In the genomic region with DNA sequence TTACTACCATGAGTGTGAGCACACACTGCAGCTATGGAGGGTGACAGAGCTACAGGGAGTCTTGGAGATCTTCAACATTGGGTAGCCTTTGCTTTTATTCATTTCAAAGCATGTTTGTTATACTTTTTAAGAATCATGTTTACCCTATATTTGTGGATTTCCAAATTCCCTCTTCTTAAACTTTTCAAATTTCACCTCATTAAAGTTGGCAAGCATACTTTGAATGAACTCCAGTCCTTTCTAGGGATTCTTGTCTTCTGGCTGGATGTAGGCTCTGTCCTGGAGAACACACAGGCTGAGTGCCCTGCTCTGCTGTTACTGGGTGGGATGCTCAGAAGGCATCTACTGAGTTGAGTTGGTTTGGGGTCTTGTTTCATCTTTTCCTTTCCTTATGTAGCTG, we compare ENCODE assay signal across 25 mouse cellular contexts.
"Had no signal": no experiment of that assay in that cellular context is flagged by ENCODE, and none has a peak within 500 bp of the region (broad histone marks: within the 10 kb centered on the region; RNA-seq: fewer than 3 reads in every experiment).

No protein-coding gene starts in this region.

- H3K9ac ChIP-seq: forebrain, postnatal 0 days; heart, embryonic 13.5 days; heart, embryonic 15.5 days; hindbrain, embryonic 13.5 days; hindbrain, embryonic 15.5 days; kidney, embryonic 15.5 days; limb, embryonic 13.5 days had no signal

- DNase-seq: forebrain, postnatal 0 days; gastrocnemius, postnatal 14 days; gastrocnemius, postnatal 36 days; heart, adult 11 months; heart, adult 2 months; heart, postnatal 14 days; heart, postnatal 36 days; kidney, adult 11 months; kidney, adult 2 months; kidney, adult 9 months; kidney, postnatal 14 days; kidney, postnatal 36 days; layer of hippocampus, adult 9-11 months; layer of hippocampus, postnatal 36 days; left cerebral cortex, postnatal 4 days had no signal

- H3K4me2 ChIP-seq: heart, embryonic 11.5 days; heart, embryonic 13.5 days; heart, embryonic 15.5 days; hindbrain, embryonic 13.5 days; hindbrain, embryonic 15.5 days; kidney, embryonic 15.5 days; limb, embryonic 13.5 days had no signal

- H3K36me3 ChIP-seq: heart, embryonic 13.5 days; heart, embryonic 15.5 days; hindbrain, embryonic 13.5 days; hindbrain, embryonic 15.5 days; kidney, embryonic 15.5 days; limb, embryonic 13.5 days had no signal

- H3K4me3 ChIP-seq: heart, adult 2 months; heart, embryonic 13.5 days; heart, embryonic 15.5 days; hindbrain, embryonic 13.5 days; hindbrain, embryonic 15.5 days; kidney, embryonic 15.5 days; limb, embryonic 13.5 days had no signal

- H3K27me3 ChIP-seq: heart, embryonic 13.5 days; heart, embryonic 15.5 days; kidney, embryonic 15.5 days; limb, embryonic 13.5 days had no signal

- H3K27ac ChIP-seq: heart, adult 2 months; heart, embryonic 13.5 days; heart, embryonic 15.5 days; hindbrain, embryonic 13.5 days; hindbrain, embryonic 15.5 days; hindbrain, postnatal 0 days; kidney, embryonic 15.5 days; kidney, postnatal 0 days; limb, embryonic 13.5 days had no signal

- ATAC-seq: forebrain, postnatal 0 days; hindbrain, postnatal 0 days; intestine, embryonic 16.5 days had no signal

- H3K9me3 ChIP-seq: heart, embryonic 13.5 days; heart, embryonic 15.5 days; hindbrain, embryonic 13.5 days; hindbrain, embryonic 15.5 days; kidney, embryonic 15.5 days; limb, embryonic 13.5 days had no signal
